Mouse (Mus musculus) stomach, embryonic 14.5 days (tissue): Measurements from ENCODE around the gene Ppp1r10. TPM values are rescaled to one million over a fixed set of nuclear protein-coding genes. Genes with fewer than 3 reads are reported as not detected.

ENCODE experiments used
- ATAC-seq: fragments of 200-750 bp; cut with Nextera tagmentation; 2 replicates; pipeline ENCODE4 v1.8.0; 2017; ENCODE audit warnings: low read depth, moderate TSS enrichment; ENCODE audit not compliant: insufficient number of reproducible peaks, insufficient read depth, low FRiP score
- H3K27ac ChIP-seq: fragments of 300-500 bp; sonication (generic); 2 replicates; pipeline ENCODE4 v1.5.1; 2014; ENCODE audit warnings: mild to moderate bottlenecking, low read length, moderate library complexity, mixed read lengths
- H3K27me3 ChIP-seq: fragments of 300-500 bp; sonication (generic); 2 replicates; pipeline ENCODE4 v1.6.1; 2014; ENCODE audit warnings: low read length, control low read depth, mixed read lengths; ENCODE audit not compliant: control insufficient read depth, insufficient read depth
- H3K36me3 ChIP-seq: fragments of 300-500 bp; sonication (generic); 2 replicates; pipeline ENCODE4 v1.6.1; 2014; ENCODE audit warnings: mild to moderate bottlenecking, control low read depth, low read length, moderate library complexity, mixed read lengths; ENCODE audit not compliant: control insufficient read depth, insufficient read depth
- H3K4me1 ChIP-seq: fragments of 300-500 bp; sonication (generic); 2 replicates; pipeline ENCODE4 v1.6.1; 2014; ENCODE audit warnings: low read length, control low read depth, mixed read lengths; ENCODE audit not compliant: control insufficient read depth, insufficient read depth
- H3K4me2 ChIP-seq: fragments of 300-500 bp; sonication (generic); replicated peaks from 2 replicates; pipeline ENCODE4 v1.6.1; 2014; ENCODE audit warnings: low read depth, low read length, control low read depth
- H3K4me3 ChIP-seq: fragments of 300-500 bp; sonication (generic); 2 replicates; pipeline ENCODE4 v1.5.1; 2014; ENCODE audit warnings: low read depth, low read length, control low read depth
- H3K9ac ChIP-seq: fragments of 300-500 bp; sonication (generic); replicated peaks from 2 replicates; pipeline ENCODE4 v1.6.1; 2014; ENCODE audit warnings: low read depth, mild to moderate bottlenecking, control low read depth, low read length, moderate library complexity, mixed read lengths
- H3K9me3 ChIP-seq: fragments of 300-500 bp; sonication (generic); 2 replicates; pipeline ENCODE4 v1.6.1; 2016; ENCODE audit warnings: low read depth, low read length, control low read depth; ENCODE audit not compliant: control insufficient read depth
- WGBS: fragments of 180-500 bp; shearing (Covaris S2); extraction: QIAGEN DNeasy Blood & Tissue Kit; methylation state at CpG from one replicate; pipeline ENCODE4 v1.1.7; 2014; 5-methylcytosine and 5-hydroxymethylcytosine counted together
- polyA plus RNA-seq: library from polyadenylated mRNA; unstranded; fragments of >200 nt; fragmentation: Nextera tagmentation; extraction: Ambion mirVana; gene quantifications from 2 replicates; pipeline ENCODE4 v1.2.1, GENCODE M21; 2014

The Ppp1r10 gene
- polyA plus RNA-seq, 1 experiment from 2014 or later = 35.4 TPM

GRCm38 (mm10) chr17:35909186-35909918 lies 6.9 kb upstream of the Ppp1r10 start:
- peak overlapping the region; percentile 70 for H3K4me3 ChIP-seq
- no peaks in the 10 kb centered on the region for H3K9me3 ChIP-seq
- peaks cover 45% of the 10 kb centered on the region for H3K36me3 ChIP-seq
- ATAC-seq = peak; percentile 20
- WGBS = 16% methylated on average over 20 of the region's 20 CpGs
- H3K9ac ChIP-seq = peak overlapping the region; percentile 71
- H3K4me1 ChIP-seq = peaks cover 9% of the 10 kb centered on the region
- H3K27ac ChIP-seq = peak overlapping the region; percentile 69; the same call in 1 of the 2 replicates
- H3K27me3 ChIP-seq = no peaks in the 10 kb centered on the region
- peak overlapping the region; percentile 96 for H3K4me2 ChIP-seq

- Histone ChIP-seq H3K27ac (peak within 1 kb of the TSS; percentile 69; the same call in 1 of the 2 replicates), H3K9me3 (no peaks in the 10 kb centered on the region), H3K4me1 (peaks cover 9% of the 10 kb centered on the region), H3K4me2 (peak within 1 kb of the TSS; percentile 96), H3K36me3 (peaks cover 47% of the 10 kb centered on the region), H3K27me3 (no peaks in the 10 kb centered on the region), H3K9ac (peak within 1 kb of the TSS; percentile 71), H3K4me3 (peak within 1 kb of the TSS; percentile 70)
- 2% methylated on average over 25 of the region's 25 CpGs for WGBS
- ATAC-seq = peak; percentile 91
Observed at GRCm38 (mm10) chr17:35909919-35910369, 6.3 kb upstream of the Ppp1r10 start, which contains the start of gene Atat1. Atat1 (minus strand) TSS chr17:35910075.

- 75% methylated on average over 6 of the region's 6 CpGs for WGBS
- H3K4me3 ChIP-seq = peak overlapping the region; percentile 90
Observed at GRCm38 (mm10) chr17:35914975-35915374, 1.3 kb upstream of the Ppp1r10 start.

GRCm38 (mm10) chr17:35915538-35916296 lies 517 bp upstream of the Ppp1r10 start:
- H3K27ac ChIP-seq = peak overlapping the region; percentile 97; the same call in 1 of the 2 replicates
- no peaks in the 10 kb centered on the region for H3K27me3 ChIP-seq
- H3K9me3 ChIP-seq = no peaks in the 10 kb centered on the region
- H3K4me2 ChIP-seq = peak overlapping the region; percentile 87
- H3K4me1 ChIP-seq = peaks cover 13% of the 10 kb centered on the region; the same call in 1 of the 2 replicates
- ATAC-seq = no peak; the same call in 1 of the 2 replicates
- 2% methylated on average over 28 of the region's 28 CpGs for WGBS
- H3K36me3 ChIP-seq = peaks cover 35% of the 10 kb centered on the region
- H3K4me3 ChIP-seq = peak overlapping the region; percentile 90
- H3K9ac ChIP-seq = peak overlapping the region; percentile 98

More at GRCm38 (mm10) chr17:35914975-35915374, 1.3 kb upstream of the Ppp1r10 start:
- H3K4me2 ChIP-seq = peak overlapping the region; percentile 87
- H3K9me3 ChIP-seq = no peaks in the 10 kb centered on the region
- no peak overlapping the region for H3K9ac ChIP-seq
- H3K27me3 ChIP-seq = no peaks in the 10 kb centered on the region
- no peak overlapping the region for H3K27ac ChIP-seq
- ATAC-seq = no peak
- H3K36me3 ChIP-seq = peaks cover 35% of the 10 kb centered on the region
- peaks cover 7% of the 10 kb centered on the region; the same call in 1 of the 2 replicates for H3K4me1 ChIP-seq

- Histone ChIP-seq H3K4me3 (peak overlapping the region; percentile 90), H3K36me3 (peaks cover 27% of the 10 kb centered on the region), H3K27ac (peak overlapping the region; percentile 97), H3K4me1 (peaks cover 16% of the 10 kb centered on the region; the same call in 1 of the 2 replicates), H3K9ac (peak overlapping the region; percentile 98), H3K9me3 (no peaks in the 10 kb centered on the region), H3K27me3 (no peaks in the 10 kb centered on the region), H3K4me2 (peak overlapping the region; percentile 94)
- ATAC-seq = no peak
- WGBS = under 1% methylated on average over 8 of the region's 8 CpGs
Observed at GRCm38 (mm10) chr17:35917143-35917462, 869 bp downstream of the Ppp1r10 start.

GRCm38 (mm10) chr17:35917463-35918251 lies 1.4 kb downstream of the Ppp1r10 start:
- Histone ChIP-seq H3K4me1 (peaks cover 16% of the 10 kb centered on the region; the same call in 1 of the 2 replicates), H3K27me3 (no peaks in the 10 kb centered on the region), H3K9ac (peak overlapping the region; percentile 98), H3K4me3 (peak overlapping the region; percentile 90), H3K4me2 (peak overlapping the region; percentile 94), H3K9me3 (no peaks in the 10 kb centered on the region), H3K27ac (peak overlapping the region; percentile 97), H3K36me3 (peaks cover 22% of the 10 kb centered on the region)
- ATAC-seq = no peak
- WGBS = under 1% methylated on average over 13 of the region's 13 CpGs

GRCm38 (mm10) chr17:35918276-35919059 lies 2.2 kb downstream of the Ppp1r10 start:
- peaks cover 16% of the 10 kb centered on the region; the same call in 1 of the 2 replicates for H3K4me1 ChIP-seq
- under 1% methylated on average over 11 of the region's 11 CpGs for WGBS
- peak overlapping the region; percentile 97 for H3K27ac ChIP-seq
- H3K4me2 ChIP-seq = peak overlapping the region; percentile 94
- peaks cover 17% of the 10 kb centered on the region for H3K36me3 ChIP-seq
- H3K27me3 ChIP-seq = no peaks in the 10 kb centered on the region
- peak overlapping the region; percentile 98 for H3K9ac ChIP-seq
- ATAC-seq = no peak
- H3K9me3 ChIP-seq = no peaks in the 10 kb centered on the region
- peak overlapping the region; percentile 90 for H3K4me3 ChIP-seq
